Mouse (Mus musculus): ENCODE results near the gene Cebpe.

Gene Cebpe

GRCm38 (mm10) chr14:54721711-54722110 is 9.7 kb upstream of the Cebpe start:
- no peak for DNase-seq (ENCODE audit: low read depth, low spot score)

GRCm38 (mm10) chr14:54720654-54721350 is 8.8 kb upstream of the Cebpe start:
- DNase-seq (ENCODE audit: low read depth, low spot score) = no peak

GRCm38 (mm10) chr14:54720041-54720440 is 8.1 kb upstream of the Cebpe start:
- DNase-seq (ENCODE audit: low read depth, low spot score) = no peak

GRCm38 (mm10) chr14:54715402-54715801 is 3.4 kb upstream of the Cebpe start:
- DNase-seq (ENCODE audit: low read depth, low spot score) = no peak

GRCm38 (mm10) chr14:54714617-54715081 is 2.7 kb upstream of the Cebpe start:
- DNase-seq (ENCODE audit: low read depth, low spot score) = peak; percentile 81

GRCm38 (mm10) chr14:54714121-54714520 is 2.1 kb upstream of the Cebpe start:
- peak; percentile 94 for DNase-seq (ENCODE audit: low read depth, low spot score)

GRCm38 (mm10) chr14:54712861-54713260 is 887 bp upstream of the Cebpe start:
- peak; percentile 67 for DNase-seq (ENCODE audit: low read depth, low spot score)

- no peak for DNase-seq (ENCODE audit: low read depth, low spot score)
These were observed 2.9 kb downstream of the Cebpe start for GRCm38 (mm10) chr14:54709054-54709453.

- no peak for DNase-seq (ENCODE audit: low read depth, low spot score)
These were observed 5.2 kb downstream of the Cebpe start for GRCm38 (mm10) chr14:54706589-54707320.

GRCm38 (mm10) chr14:54705844-54706243 is 6.1 kb downstream of the Cebpe start:
- no peak for DNase-seq (ENCODE audit: low read depth, low spot score)

GRCm38 (mm10) chr14:54703207-54703606 is 8.8 kb downstream of the Cebpe start:
- no peak for DNase-seq (ENCODE audit: low read depth, low spot score)

- DNase-seq (ENCODE audit: low read depth, low spot score) = peak; percentile 73
These were observed 10.7 kb downstream of the Cebpe start for GRCm38 (mm10) chr14:54701298-54701697.

- DNase-seq (ENCODE audit: low read depth, low spot score) = no peak
These were observed 12.4 kb downstream of the Cebpe start for GRCm38 (mm10) chr14:54699586-54699985.

GRCm38 (mm10) chr14:54698733-54699132 is 13.2 kb downstream of the Cebpe start, which contains the start of gene Gm29776:
Gene Gm29776, minus strand, starts transcription at chr14:54698833.
- no peak for DNase-seq (ENCODE audit: low read depth, low spot score)

- no peak for DNase-seq (ENCODE audit: low read depth, low spot score)
These were observed 15.2 kb downstream of the Cebpe start for GRCm38 (mm10) chr14:54696752-54697151.

- DNase-seq (ENCODE audit: low read depth, low spot score) = no peak
These were observed 16.9 kb downstream of the Cebpe start for GRCm38 (mm10) chr14:54695042-54695441.

- no peak for DNase-seq (ENCODE audit: low read depth, low spot score)
These were observed 24.7 kb downstream of the Cebpe start for GRCm38 (mm10) chr14:54687251-54687650.

- DNase-seq (ENCODE audit: low read depth, low spot score) = peak; percentile 100
These were observed 25.3 kb downstream of the Cebpe start, which contains the start of gene Acin1 for GRCm38 (mm10) chr14:54686522-54687143. Gene Acin1, minus strand, starts transcription at chr14:54686931.

GRCm38 (mm10) chr14:54686063-54686521 is 25.9 kb downstream of the Cebpe start, which contains the start of gene 1700123O20Rik:
Gene 1700123O20Rik, plus strand, starts transcription at chr14:54686216.
- DNase-seq (ENCODE audit: low read depth, low spot score) = peak; percentile 95

- no peak for DNase-seq (ENCODE audit: low read depth, low spot score)
These were observed 26.5 kb downstream of the Cebpe start for GRCm38 (mm10) chr14:54685471-54685870.

- no peak for DNase-seq (ENCODE audit: low read depth, low spot score)
These were observed 29.6 kb downstream of the Cebpe start for GRCm38 (mm10) chr14:54682396-54682795.

- DNase-seq (ENCODE audit: low read depth, low spot score) = no peak
These were observed 33.2 kb downstream of the Cebpe start for GRCm38 (mm10) chr14:54678657-54679304.

Measured in A20 (cell line).